Mouse (Mus musculus) kidney, postnatal 10 days (tissue): ENCODE results near the gene Lcmt1.

ENCODE experiments used
- DNase-seq: peaks from one replicate; pipeline ENCODE4 v3.0.0; 2021; ENCODE audit warnings: mixed read lengths

Gene Lcmt1

DNA sequence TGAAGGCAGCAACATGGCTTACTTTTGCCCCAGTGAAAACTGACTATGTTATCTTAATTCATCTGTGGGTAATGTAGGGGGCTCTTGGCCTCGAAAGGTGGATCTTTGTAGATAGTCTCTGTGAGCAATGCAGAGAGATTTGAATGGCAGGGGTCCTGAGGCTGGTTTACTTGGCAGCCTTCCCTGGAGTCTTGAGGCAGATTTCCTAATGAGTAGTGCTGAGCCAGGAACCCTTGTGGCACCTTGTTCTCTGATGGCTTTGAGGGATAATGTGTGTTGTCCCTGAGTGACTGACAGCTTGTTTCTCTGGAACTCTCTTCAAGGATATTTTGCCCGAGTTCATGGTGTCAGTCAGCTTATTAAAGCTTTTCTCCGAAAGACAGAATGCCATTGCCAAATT, 31.5 kb downstream of the Lcmt1 start:
- no peak for DNase-seq

DNA sequence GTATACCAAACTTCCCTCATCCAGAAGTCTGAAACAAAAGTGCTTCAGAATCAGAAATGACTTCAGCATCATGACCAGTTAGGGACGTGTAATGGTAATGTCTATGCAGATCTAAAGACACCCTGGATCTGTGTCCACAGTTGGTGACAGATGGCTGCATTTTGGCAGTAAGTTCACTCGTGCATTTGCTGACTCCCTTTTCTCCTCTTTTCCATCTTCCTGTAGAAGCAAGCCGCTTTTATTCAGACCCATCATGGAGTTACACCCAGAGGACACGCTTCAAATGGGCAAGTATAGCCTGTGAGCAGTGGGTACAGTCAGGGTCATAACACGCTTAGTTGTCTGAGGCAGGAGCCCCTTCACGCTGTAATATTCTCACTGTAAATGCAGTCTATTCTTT, 34.6 kb downstream of the Lcmt1 start:
- no peak for DNase-seq

DNA sequence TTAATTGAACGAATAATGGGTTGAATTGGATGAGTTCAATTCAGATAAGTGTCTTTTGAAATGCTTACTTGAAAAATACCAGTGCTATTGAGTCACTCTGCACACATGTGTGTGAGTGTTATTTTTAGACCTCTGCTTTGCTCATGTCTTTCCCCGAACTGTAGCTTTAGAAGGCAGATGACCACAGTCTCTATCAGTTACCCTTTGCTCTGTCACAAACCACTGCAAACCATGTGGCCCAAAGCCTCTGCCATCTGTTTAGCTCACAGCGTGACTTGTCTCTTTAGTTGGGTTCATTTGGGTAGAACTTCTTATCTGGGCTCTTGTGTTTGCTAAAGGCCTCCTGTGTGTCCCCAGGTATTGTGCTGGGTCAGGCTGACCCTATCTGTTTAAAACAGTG, 36.0 kb downstream of the Lcmt1 start:
- DNase-seq = no peak

DNA sequence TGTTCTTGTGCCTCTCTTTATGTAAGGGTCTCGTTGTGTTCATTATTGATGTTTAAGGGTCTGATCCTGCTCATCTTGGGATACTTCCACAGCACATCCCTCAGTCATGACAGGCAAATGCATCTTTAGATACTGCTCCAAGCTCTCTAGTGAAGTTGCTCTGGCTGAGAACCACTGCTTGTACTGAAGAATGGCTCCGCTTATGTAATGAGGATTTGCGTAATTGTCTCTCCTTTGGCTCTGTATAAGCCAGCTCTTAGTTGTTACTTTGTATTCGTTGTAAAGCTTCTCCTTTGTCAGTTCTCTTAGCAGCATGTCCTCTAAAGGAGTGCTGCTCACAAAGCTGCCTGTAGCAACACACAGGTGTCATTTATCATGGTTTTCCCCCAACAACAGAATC, 37.4 kb downstream of the Lcmt1 start:
- DNase-seq = no peak

DNA sequence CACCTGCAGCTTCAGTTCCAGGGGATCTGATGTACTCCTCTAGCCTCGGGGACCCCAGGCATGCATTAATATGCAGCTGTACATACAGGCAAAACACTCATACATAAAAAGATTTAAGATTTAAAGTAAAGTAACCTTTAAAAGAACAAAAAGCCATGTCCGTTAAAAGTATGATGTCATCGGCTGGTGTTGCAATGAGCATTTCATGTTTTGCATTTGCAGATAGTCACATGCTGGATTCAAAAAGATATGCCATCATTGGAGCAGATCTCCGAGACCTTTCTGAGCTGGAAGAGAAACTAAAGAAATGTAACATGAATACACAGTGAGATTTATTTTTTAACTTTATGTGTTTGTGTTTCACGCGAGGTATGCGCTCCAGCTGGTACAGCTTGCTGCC, 40.9 kb downstream of the Lcmt1 start:
- no peak for DNase-seq

DNA sequence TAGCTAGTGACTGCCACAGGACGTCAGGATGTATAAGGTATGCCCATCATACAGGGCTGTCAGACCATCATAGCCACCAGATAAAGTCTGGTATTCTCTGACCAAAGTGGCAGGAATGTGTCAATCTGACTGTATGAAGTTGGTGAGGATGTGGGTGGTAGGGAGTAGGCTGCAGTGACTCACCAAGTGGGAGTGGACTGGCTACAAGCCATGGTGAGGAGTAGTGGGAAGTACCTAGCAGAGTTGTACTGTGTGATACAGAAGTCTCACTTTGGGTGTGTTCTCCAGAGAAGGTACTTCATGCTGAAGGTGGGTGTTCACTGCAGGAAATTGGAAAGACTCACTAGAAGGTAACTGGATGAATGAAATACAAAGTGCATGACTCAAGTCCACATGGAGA, 41.5 kb downstream of the Lcmt1 start:
- no peak for DNase-seq

DNA sequence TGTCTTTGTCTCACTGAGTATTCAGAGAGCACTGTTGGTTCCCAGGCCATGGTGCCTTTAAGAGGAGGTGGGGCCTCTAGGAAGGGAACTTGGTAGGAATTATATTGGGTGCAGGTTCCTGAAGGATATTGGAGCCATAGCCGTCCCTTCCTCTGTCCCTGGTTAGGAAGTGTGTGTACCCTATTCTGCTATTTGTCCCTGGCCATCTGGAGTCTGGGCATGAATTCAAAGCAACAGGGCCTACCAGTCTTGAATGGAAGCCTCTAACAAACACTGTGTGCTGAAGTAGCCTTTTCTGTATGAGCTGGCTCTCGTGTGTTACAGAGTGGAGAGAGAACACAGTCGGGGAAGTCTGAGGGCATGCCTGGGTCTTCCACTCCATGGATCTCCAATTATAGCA, 42.6 kb downstream of the Lcmt1 start:
- no peak for DNase-seq

DNA sequence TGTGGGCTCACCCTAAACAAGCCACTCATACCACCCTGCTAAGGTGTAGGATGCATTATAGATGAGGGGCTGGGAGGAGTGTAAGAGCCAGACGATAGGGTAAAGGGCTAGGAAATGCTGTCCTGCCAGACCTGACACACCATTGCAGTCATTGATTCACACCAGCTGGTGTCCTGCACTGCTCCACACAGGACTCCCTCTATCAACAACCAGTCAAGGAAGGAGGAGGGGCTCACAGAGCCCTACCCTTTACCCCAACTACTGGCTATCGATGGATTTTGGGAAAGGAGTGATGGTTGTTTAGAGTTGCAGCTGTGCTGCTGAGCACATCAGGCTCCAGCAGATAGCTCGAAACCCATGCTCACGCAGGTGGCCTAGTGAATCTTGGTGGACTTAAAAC, 47.2 kb downstream of the Lcmt1 start:
- DNase-seq = no peak

DNA sequence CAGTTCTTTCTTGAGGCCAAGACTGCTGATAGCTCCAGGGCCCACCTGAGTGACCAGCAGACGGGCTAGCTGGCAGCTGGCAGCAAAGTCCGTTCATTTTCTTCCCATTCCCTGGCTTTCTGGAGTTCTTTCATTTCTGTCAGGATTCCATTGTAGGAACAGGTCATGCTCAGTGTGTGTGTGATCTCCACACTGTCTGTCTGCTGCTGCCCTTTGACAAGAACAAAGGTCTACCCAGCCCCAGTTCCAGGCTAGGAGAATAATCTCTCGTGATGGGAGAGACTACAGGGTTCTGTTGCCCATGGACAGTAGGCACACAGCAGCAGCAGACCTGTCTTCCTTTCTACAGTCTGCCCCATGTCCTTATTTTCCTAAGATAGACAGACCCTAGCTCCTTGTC, 48.1 kb downstream of the Lcmt1 start:
- no peak for DNase-seq

DNA sequence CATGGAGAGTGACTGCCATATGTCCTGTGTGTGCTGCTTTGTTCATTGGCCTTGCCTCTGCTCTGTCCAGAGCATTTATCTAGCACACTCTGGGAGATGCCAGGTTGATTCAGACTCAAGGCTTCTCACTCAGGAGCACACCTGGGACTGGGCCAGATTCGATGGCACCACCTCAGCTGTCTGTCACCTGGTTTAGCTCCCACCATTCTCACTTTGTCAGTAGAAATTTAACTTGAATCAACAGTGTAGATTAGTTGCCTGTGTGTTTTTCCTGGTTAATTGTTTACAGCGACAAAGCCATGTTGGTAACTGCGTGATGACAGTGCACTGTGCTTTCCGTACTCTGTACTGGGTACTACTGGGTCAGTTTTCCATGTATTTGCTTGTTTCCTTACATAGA, 50.4 kb downstream of the Lcmt1 start:
- peak; percentile 56 for DNase-seq

DNA sequence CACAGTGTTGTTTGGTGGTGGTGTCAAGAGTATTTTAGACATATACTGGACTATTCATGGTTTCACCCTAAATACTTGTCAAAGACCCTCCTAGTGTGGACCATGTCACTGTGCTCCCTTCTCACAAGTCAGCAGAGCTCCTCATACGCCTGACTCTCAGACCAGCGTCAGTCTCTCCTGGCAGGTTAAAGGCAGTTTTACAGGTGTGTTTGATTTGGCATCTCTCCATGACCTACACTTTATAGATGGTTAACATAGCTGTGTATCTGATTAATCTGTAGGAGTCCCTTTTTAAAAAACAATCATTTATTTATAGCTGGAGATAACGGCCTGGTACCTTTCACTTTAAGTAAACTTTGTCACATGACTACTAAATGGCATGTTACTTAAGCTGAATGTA, 52.4 kb downstream of the Lcmt1 start:
- DNase-seq = no peak

DNA sequence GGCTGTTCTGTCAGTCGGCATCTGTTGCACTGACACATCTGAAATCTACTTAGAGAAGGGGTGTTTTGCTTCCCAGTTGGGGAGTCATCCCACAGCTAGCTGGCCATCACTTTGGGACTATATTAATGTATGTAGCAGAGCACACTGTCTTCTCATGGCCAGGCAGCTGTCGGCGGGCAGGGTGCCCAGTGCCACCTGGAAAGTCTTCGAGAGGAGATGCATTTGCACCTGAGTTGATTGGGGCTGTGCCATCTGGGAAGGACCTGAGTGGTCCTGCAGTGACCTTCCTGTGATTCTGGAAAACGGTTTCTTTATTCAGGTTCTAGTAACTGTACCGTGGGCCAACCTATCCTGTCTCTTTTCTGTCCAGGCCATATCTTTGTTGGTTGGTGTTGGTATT, 54.7 kb downstream of the Lcmt1 start:
- DNase-seq = no peak

DNA sequence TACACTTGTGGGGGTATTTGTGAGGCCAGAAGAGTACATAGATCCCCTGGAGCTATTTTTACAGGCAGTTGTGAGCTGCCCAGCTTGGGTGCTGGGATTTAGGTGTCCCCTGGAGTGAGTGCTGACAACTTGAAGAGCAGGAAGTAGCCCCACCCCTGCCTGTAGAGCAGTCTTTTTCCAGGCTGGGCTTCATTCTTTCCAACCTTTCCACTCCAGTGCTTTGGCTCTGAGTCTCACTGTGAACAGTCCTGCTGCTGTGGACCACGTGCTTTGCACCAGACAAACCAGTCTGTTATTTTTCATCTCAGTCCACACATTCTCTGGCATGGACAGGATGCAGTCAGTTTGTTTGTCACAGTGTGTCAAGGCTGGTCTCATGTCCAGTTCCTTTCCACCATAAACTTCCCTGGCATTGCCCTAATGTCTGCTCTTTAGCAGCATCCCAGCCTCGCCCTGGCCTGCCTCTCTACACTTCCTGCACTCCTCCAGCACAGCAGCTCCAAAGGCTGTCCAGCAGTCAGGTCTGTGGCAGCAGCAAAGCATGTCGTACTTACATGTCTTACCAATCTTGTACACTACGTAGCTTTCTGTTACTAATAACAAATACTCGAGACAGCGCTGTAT, 55.7 kb downstream of the Lcmt1 start:
- peak; percentile 38 for DNase-seq

DNA sequence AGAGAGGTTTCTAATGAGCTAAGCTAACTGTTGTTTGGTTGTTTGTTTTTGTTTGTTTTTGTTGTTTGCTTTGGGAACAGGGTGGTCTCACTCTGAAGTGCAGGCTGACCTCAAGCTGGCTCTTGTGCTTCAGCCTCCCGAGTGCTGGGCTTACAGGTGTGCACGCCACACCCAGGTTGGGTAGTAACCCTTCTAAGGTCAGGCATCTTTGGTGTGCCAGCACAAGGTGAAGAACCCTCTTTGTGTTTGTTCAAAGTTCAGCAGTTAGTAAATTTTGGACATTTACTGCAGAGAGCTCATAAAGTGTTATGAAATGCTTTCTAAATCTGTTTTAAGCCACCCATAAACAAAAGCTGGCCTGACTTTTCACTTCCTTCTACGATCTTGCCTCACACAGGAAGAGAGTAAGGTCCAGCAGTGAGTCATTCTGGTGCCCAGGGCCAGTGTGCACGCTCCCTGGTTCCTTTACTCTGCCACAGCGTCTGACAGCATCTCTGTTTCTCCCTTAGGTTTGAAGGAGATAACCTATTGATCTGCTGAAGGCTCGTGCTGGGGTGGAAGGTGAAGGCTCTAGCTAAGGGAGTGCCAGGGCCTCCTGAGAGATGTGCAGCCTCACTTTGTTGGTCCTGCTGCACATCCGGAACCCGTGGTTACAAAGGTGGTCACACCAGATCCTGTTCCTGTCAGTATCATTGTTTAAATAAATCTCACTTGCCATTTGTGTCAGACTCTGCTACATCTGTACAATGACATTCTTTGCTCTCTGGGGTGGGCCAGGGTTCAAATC, 60.2 kb downstream of the Lcmt1 start:
- DNase-seq = no peak

DNA sequence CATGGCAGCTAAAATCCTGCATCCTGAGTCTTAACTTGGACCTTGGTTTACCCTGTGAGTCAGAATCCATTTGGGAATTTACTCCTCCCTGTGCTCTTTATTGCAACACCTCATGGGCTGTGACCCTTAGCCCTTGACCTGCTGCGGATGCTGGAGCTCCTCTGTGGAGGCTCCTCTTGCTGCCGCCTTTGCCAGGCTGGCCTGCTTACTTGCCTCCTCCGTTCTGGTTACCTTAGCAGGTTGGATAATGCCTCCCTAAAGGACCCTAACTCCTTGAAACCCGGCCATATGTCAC, 60.8 kb downstream of the Lcmt1 start:
- no peak for DNase-seq

DNA sequence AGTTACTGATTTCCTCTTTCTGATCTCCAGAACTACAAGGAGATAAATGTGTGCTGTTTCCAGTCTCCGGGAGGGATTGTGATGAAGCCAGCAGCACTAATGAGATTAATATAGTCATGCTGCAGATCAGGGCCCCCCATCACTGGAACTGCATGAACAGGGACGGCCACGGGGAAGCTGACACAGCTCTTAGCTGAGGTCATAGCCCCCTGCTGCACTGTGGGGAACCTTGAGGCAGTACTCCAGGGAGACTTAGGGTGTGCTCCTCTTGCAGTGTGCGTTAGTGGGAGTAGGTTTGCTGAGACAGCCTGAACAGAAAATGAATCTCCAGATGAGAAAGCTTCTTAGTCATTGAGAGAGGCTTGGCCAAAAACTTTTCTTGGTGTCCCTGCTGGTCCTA, 61.6 kb downstream of the Lcmt1 start:
- DNase-seq = no peak

DNA sequence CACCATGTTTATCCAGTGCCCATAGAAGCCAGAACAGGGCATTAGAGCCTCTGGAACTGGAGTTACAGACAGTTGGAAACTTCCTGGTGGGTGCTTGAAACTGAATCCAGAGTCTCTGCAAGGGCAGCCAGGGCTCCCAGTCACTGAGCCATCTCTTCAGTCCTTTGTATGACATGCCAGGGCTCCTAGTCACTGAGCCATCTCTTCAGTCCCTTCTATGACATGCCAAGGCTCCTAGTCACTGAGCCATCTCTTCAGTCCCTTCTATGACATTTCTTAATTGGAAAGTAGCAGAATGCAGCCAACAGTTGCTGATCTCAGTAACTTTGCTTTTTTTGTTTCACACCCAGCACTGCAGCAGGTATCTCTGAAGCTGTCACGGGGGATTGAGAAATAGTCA, 72.5 kb downstream of the Lcmt1 start:
- DNase-seq = no peak

DNA sequence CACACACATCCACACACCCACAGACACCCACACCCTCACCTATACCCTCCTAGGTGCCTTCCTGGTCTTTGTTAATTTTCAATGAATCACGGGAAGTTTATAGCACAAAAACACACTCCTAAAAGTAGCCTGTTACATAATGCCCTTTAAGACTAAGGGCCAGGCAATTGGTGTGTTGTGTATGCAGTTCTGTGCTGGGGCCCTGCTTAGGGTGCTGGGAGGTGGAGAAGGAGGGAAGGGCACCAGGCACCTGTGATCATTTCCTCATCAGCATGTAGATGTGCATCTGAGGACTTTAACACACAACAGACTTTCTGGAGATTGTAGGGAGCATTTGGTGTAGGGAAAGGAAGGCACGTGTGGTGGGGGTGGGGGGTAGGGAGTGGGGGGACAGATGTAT, 79.2 kb downstream of the Lcmt1 start:
- no peak for DNase-seq

DNA sequence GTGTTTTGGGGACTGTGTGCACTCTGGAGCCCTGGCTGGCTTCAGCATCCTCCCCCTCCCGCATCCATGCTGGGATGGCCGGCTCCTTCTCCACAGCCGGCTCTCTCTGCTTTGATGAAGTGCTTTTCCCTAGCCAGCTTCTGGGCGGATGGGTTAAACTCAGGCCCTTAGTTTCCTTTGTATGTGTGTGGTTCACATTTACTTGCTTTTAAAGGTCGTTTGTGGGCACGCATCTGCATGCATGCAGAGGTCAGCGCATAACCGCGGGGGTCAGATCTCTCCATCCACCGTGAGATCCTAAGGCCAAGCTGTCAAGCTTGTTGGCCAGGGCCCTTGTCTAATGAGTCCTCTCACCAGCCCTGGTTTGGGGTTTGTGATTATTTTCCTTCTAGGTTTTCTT, 80.1 kb downstream of the Lcmt1 start:
- no peak for DNase-seq

DNA sequence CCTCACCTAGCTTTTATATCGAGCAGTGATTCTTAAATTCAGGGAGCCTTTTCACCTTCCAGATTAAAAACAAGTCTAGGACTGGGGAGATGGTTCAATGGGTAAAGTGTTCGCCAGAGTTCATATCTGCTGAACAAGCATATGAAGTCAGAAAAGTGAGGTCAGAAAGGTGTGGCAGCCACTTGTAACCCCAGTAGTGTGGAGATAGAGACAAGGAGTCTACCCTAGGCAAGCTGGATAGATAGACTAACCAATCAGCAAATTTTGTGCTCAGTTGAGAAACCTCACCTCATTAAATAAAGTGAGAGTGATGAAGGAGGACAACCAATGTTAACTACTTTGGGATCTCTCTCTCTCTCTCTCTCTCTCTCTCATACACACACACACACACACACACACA, 80.9 kb downstream of the Lcmt1 start:
- no peak for DNase-seq

DNA sequence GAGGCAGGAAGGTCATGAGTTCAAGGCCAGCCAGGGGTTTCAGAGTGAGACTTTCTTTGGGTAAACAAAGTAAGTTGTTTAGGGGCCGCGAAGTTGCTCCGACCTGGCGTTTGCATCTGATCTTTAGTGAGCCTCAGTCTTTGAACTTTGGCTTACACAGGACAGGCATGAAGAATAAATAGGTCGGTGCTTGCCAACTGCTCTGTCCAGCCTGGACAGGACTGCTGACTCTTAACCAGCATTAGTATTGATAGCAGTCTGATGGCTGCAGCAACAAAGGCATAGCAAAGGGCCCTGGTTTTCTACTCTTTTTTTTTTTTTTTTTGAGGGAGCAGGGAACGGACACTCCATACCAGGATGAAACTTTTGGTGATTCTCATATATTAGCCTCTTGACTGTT, 83.0 kb downstream of the Lcmt1 start:
- DNase-seq = no peak

DNA sequence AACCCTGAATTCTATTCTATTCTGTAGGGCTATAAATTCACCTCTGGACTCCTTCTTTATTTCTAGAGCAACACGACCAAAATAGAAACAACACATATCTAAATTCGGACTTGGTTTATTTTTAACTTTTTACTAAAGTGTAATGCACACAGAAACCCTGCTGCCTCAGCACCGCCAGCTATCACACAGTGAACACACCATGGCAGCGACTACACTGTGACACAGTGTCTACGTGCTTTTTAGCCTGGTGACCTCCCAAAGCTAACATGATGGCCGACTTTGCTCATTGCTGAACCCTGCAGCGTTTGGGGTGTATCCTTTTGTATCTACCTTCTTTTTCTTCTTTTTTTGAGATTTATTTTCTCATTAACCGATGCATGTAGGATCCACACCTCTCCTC, 83.5 kb downstream of the Lcmt1 start:
- DNase-seq = no peak

DNA sequence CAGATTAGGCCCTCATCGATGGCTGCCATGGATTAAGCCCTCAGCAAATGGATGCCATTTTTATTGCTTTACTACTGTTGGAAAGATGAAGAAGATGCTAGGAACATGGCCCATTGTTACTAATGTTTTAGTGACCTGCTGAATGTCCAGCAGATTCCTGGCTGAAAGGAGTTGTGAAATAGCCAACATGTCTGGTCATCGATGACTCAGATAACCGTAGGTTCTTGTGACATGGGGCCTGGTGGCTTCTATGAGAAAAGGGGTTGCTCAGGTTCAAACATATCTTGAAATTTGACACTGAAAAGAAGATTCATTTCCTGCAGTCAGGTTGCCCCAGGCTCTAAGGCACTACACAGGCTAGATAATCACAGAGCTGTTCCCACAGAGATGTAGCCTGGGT, 85.5 kb downstream of the Lcmt1 start:
- no peak for DNase-seq

DNA sequence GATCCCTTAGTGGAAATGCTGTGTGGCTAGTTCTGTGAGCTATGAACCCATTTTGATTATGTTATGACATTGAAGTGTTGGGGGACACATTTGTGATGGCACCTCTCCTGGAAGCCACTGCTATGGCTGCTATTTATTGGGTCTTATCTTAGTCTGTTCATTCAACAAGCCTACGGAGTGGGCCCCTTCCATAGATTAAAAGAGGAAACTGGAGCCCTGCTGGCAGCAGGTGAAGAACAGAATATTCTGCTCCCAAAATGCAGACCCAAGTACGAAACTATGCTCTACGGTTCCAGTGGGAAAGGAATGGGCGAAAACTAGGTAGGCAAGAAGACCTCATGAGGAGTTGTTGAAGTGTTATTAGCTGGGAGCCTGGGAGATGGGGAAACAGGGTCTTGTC, 88.7 kb downstream of the Lcmt1 start:
- no peak for DNase-seq

DNA sequence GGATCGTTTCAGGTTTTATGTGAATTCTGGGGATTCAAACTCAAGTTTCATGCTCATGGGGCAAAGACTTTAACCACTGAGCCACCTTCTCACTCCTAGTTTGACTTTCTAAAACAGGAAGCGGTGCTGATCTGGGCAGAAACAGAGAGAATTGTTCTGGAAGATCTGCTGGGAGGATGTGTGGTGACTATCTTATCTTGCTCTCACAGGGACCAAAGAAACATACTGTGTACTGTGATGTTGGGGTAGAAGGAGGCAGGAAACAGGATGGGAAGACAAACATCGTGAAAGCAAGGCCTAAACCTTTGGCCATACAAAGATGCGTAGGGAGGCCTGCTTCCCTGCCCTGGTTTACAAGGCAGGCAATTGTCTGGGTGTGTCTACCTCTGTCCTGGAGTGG, 89.7 kb downstream of the Lcmt1 start:
- no peak for DNase-seq
